Mouse (Mus musculus): Measurements from ENCODE around the gene P2ry13.

P2ry13 gene

DNA sequence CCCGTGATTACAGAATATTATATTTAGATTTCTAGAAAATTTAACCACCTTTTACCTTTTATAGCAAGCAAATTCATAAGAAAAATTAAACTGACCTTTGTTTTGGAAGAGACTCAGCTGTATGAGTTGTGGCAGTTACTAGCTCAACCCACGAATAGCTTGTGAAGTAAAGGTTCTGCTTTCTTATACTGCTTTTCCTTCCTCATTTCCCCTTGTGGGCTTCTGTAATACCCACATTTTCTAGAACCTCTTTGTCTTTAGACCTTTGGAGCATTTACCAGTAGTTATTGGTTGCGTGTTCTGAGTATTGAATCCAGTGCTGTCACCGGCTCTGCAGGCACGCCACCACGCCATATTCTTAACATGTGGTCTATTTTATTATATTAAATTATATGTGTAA, at the start of gene P2ry13:
Gene P2ry13, minus strand, starts transcription at position 156 of the 400 bp plus-strand sequence.
- DNase-seq, result no peak

DNA sequence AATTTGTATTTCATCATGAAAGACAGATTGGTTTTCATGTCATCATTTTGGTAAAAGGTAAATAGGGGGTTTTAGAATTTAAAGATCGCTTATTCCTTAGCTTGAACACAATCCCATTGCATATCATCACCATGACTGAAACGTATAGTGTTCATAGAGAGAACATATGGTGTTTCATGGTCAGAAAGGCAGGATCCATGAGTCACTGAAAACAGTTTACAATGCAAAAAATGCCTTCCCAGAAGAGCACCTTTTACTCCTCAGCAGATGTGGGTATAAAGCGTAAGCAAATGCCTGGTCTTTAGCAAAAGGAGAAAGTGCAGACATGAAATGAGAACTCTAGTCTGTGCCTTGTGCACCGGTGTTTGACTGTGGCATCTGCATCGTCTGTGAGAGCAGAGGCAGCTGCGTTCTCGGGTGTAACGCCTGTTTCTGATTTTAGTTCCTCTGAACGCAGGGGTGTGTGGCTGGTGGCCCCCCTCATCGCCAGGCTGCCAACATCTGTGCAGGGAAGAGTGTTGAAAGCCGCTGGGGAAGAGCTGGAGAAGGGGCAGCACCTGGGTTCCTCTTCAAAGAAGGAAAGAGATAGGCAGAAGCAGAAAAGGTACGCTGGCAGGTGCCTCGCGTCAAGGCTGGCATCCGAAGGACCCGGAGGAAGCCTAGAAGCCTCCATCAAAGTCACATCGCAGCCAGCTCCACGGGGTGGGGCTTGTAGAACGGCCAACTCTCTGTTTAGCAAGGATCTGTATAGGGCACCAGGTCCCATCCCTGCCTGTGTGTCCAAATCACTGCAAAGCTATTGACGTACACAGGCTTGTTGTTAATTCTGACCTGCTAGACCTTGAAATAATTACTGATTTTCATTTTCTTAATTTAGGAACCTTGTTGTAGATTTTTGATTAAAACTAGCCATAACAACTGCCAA, 47.3 kb upstream of the P2ry13 start:
- DNase-seq, result no peak

DNA sequence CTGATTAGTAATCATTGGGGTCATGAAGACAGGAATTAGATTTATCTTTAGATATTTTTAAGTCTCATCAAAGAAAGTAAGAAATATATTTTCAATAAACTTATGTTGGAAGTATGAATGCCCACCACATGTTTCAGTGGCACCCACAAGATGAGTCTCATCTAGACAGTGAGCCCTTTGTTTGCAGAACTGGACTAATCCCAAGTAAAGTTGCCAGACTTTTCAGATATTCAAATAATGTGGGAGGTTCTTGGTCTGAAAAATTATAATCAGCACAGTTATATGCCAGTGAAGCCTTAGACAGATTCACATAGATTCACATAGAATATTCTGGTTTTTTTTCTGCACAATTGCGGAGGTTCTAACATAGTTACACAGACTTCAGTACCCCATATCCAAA, 39.8 kb upstream of the P2ry13 start:
- no peak for DNase-seq

DNA sequence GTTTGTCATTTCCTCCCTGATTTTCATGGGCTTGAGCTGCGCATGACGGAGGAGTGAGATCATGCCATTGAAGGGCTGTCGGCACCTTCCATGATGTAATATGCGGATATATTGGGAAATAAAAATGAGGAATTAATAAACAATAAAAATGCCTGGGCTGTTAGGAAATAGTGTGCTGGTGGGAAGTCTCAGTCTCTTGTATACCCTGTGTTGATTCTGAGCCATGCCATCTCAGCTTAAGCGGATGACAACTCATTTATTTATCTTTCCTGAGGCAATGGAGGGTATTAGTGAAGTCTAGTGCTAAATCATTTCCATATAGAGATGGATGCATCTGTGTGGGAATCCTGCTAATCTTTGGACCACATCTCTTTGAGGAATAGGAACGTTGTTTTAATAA, 37.3 kb upstream of the P2ry13 start:
- DNase-seq, result no peak

DNA sequence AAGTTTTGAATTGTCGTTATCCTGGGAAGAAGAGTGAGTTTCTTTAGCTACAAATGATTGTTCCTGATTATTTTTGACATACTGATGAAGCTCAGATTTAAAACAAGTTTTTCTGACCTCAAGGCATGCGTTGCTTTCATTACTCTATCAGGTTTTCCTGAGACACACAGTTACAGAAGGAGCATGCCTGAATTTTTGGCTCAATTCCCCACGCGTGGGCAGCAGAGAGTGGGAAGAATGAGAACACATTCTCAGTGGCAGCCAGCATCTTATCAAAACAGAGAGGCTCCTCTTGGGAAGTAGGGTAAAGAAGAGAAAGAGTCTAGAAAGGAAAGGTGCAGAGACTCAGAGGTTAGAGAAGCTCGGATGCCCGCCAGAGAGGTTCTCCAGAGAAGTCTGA, 32.7 kb upstream of the P2ry13 start:
- peak; percentile 29 for DNase-seq

DNA sequence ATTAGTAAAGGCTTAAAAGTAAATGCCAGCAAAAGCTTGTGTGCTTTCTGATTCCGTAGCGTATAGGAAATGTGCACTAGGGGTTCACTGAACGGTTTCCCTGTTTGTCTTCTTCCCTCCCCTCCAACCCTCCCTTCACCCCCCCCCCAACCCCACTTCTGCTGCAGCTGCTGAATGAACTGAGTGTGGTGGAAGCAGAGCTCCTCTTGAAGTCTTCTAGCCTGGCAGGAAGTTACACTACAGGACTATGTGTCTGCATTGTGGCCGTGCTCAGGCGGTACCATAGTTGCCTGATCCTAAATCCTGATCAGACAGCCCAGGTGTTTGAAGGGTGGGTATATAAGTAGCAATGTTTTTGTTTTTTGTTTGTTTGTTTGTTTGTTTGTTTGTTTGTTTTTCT, 24.2 kb upstream of the P2ry13 start:
- no peak for DNase-seq

DNA sequence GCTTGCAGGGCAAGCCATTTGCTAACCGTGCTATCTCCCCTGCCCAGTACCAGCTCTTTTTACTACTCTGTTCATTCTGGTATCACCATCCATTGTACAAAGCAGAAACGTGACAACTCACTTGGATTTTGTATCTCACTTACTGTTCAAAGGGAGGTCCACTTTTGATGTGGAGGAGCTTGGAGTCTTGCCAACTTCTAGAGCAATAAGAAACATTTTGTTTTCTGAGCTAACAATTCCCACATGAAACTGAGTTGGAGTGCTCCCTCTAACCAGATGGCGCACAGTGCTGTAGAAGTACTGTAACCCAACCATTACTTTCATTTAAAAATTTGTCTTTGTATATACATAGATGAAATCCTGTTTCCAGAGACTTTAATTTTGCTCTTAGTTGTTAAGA, 20.2 kb upstream of the P2ry13 start:
- DNase-seq, result no peak

DNA sequence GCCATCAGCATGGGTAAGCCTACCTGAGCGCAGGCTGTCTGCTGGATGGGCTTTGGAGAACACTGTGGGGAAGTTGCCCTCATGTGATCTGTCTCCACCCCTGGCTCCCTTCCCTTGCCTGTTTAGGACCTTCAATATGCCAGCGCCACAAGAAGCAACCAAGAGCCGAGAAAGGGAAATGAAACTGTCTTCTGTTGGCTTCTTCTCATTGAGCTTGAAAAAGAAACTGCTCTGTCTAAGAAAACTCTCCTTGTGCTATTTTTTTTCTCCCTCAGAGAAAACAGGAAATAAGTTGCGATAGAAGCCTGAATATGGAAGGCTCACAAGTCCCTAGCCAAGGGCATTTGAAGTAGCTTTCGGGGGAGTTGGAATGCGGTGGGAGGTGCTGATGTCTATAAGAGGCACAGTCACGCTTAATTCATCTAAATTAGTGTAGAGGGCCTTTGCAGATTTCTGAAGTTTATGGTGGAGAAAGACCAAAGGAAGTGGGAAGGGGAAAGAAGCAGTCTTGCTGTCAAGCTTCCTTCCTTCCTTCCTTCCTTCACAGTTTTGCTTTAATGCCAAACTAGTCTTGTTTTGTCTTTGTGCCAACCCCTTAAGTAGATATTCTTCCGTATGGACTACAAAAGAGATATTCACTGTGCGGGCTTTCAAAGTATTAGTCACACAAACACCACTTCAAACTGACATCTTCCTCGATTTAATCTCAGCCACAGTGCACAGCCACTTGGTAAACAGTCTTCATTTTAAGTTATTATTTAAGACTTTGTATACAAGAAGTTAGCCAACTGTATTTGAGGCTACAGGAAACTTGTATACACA, 18.3 kb upstream of the P2ry13 start:
- DNase-seq, result peak; percentile 46

DNA sequence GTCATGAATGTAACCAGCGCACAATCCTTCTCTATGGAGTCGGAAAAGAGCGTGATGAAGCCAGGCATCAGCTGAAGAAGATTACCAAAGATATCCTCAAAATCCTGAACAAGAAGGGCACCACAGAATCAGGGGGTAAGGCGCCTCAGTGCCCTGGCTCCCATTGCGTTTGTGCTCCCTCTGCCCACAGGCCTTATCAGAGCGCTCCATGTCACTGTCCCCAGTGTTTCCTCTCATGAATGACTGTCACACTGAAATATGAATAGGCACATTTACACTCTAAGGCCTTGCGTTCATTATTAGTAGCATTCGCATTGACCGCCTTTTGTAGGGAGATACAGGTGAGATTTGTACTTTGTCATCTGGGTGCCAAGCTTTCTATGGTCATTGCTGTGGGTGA, 17.0 kb upstream of the P2ry13 start:
- no peak for DNase-seq

DNA sequence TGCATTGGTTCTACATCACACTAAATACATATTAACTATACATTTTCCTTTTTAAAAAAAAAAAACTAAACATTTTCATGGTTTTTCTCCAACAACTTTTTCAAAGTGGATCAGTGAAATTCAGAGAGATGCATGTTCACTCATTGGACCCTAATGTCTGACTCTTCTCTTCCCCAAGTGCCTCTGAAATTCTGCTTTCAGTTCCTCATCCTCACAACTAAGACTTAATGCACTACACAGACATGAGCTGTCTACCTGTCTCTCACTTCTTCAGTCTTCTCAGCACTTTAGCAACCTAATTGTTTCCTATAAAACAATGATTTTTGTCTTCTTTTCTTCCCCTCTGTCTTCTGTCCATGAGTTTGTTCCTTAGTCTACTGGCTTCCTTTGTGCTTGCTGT, 14.7 kb upstream of the P2ry13 start:
- no peak for DNase-seq

DNA sequence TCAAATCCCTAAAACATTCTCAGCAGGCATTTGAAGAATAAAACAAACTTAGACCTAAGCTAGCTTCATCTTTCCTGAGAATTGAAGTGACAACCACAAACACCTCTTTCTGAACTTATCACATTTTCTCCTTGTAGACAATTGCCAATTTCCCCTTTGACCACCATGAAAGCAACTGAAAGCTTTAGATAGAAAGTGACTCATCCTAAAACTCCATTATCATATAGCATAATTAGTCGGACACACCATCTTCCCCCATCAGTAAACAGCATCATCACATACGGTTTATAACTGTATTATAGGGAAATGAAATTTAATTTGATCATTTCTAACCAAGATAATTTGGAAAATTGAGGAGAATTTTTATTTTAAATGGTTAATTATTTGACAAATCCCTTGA, 11.6 kb upstream of the P2ry13 start:
- DNase-seq, result no peak

DNA sequence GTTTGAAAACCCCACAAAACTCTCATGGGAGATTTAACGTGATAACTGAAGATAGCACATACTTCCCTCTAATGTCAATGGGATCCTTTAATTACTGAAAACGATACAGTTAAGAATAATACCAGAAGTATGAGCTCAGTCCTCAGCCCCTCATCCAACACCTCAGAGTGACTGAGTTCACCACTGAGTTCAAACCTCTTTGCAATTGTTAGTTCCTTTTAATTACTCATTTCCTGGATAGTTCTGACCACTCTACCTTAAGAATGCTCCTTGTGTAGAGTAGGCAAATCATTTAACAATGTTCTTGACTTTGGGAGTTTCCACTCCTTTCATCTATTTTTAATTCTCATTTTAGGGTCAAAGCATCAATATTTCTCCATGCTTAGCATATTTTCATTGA, 8.6 kb upstream of the P2ry13 start:
- no peak for DNase-seq

DNA sequence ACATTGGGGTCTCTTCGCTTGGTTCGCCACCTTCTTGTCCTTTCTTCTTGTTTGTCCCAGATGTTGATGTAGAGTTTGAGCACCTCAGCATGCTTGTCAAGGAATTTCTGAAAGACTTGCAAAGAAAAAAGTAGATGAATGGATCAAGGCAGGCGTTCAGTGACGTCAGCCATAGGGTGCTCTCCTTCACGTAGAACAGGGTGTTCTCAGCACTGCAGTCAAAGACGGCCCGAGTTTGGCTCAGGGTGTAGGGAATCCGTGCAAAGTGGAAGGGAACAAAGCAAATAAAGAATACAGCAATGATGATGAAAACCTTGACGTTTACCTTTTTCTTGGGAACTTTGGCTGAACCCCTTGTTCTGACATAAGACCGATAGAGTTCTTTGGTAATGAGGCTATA, 6.5 kb upstream of the P2ry13 start:
- DNase-seq, result no peak

DNA sequence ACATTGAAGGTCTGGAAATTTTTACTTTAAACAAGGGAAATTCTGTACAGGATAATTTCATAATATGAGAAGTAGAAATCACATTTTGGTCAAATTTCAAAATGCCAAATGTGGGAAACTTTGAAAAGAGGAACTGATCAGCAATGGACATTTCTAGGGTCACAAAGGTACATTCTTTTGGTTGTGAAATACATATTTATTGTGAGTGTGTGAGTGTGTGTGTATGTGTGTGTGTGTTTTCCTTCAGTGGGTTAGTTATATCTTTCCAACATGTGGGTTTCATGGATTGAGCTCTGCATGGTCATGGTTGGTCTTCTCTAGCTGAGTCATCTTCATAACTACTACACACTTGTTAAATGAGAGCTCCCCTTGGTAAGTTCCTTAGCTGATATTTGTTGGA, 1.7 kb upstream of the P2ry13 start:
- no peak for DNase-seq

DNA sequence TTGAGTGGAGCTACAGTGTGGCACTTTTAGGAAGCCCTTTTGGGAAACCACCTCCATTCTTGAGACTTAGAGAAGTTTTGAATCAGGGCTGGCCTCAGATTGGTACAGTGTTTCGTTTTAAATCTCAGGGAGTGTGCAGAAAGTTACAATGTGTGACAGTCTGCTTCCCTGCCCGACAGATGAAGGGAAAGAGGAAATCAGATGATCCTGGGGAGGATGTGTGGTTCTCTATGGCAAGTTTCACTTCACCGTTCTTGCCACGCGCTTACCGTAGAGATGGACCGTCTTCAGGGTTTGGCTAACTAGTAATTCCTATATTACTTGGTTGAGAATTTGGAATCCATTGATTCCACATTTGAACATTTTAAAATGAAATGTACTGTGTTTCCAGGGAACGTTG, 1.1 kb upstream of the P2ry13 start:
- no peak for DNase-seq

DNA sequence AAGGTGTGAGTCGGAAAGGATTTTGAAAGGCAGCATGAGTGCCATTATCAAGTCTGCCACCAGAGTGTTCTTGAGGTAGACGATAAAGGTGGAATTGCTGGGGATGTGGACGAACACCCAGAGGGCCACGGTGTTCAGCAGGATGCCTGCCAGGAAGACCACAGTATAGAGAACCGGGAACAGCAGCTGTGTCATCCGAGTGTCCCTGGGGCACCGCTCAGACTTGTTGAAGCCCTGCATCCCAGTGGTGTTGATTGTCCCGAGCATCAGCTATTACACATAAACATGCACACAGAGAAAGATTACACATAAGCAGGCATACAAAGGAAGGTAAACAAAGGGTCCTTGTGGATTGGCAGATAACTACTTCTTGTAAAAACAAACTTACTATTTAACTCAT, 593 bp downstream of the P2ry13 start:
- DNase-seq, result no peak

DNA sequence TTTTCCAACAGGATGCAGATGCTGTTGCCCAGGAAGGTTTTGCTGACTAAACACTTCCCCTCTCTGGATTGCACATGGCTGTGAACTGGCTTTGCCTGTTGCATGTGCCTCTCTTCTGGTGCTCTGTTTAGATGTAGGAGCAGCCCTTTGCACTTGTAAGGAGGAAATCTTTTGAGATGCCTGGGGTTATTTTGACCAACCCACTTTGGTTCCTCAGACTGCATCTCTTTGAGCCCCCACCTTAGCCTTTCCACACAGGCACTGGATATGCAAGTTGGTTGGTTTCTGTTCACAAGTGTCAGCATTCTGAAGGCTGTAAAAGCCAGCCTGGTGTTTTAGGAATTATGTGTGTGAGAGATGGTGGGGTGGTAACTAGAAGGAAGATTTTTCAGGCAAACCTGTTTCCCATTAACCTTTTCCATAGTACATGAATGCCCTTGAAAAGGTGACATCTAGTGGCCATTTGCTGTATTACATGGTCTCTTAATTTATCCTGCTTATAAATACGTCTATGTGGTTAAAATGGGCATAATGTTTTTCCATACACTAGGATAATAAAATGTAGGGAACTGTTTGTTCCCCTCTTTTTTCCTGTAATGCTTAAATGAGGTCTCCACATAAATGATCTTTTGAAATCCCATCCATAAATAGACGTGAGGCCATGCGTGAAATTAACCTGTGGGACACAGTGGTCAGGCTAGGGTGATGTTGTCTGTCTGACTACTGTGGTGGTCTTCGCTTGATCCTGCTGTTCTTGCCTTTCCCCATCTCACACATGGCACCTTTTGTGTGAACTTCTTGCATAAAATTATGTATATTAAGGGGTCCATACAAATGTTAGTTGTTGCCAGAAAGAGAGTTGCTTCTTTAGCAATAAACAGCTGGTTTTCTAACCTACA, 1.8 kb downstream of the P2ry13 start:
- DNase-seq, result no peak

DNA sequence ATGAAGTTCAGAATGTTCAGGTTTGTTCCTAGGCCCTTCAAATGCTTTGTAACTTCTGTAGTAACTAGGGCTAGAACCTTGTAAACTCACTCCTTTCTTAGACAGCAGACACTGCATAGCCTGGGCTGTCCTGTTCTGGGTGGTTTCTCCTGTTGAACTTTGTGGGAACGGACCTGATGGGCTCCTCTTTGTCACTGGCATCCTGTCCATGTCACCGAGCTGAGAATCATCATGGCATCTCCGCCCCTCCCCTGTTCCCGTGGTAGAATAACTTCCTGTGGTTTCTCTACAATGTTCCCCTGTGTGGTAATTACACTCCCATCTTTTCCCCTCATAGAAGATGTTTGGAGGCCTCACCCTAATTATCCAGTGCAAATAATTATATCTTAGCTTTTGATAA, 4.7 kb downstream of the P2ry13 start:
- DNase-seq, result no peak

DNA sequence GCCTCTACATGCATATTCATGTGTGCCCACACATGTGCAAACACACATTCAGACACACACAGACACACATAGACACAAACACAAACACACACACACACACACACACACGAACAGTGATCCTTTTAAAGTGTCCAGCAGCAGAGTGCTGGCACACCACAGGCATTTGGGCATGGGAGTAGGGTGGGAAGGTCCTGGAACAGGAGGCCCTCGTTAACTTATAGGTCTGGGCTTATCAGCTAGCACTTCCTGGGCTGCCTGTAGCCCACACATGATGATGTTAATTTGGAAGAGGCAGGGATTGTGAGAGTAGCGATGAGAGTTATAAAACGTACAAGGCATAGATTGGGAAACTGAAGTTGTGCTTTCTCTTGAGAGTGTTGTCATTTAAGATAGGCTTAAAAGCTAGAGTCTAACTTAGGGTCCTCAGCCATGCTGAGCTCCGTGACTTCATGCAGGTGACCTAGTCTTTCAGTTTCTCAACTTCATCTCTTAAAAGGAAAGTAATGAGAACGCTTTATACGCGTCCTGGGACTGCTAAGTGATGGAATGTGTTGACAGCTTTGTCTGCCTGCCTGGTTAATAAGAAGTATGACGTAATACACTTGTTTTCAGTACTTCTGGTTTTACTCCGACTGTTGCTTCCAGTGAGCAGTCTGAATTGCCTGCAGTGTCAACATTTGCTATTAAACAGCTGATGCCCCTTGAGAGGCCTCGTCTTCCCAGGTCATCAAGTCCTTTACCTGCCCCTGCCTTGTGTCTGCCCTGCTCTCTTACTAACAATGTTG, 5.8 kb downstream of the P2ry13 start:
- DNase-seq, result no peak

DNA sequence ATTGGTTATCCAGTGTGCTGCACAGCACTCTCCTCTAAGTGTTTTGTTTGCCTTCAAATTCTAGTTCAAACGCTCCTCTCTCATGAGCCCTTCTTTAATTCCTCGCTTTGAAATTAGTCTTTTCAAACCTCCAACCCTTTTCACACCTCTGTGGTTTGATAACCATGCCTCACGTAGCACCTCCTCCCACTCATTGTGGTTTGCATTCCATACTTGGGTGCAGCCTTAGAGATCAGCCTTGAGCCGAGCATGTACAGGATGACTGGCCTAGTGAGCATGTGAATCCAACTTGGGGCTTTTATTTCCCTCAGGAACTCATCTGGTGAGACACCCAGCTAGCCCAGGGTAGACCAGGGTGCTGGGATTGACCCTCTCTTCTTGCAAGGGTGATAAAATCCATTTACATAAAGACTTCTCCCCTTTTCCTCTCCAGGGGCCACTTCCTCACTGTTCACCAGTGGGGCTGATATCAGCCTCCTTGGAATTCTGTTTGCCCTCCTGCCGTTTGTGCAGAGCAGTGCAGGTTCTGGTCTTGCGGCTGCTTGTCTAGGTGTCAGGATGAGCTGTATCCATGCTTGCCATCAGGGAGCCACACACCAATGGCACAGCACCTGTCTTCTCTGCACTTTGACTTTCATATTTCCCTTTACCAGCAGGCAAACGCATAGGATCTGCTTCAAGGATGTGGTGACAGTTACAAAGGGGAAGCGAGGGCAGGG, 6.7 kb downstream of the P2ry13 start:
- no peak for DNase-seq

DNA sequence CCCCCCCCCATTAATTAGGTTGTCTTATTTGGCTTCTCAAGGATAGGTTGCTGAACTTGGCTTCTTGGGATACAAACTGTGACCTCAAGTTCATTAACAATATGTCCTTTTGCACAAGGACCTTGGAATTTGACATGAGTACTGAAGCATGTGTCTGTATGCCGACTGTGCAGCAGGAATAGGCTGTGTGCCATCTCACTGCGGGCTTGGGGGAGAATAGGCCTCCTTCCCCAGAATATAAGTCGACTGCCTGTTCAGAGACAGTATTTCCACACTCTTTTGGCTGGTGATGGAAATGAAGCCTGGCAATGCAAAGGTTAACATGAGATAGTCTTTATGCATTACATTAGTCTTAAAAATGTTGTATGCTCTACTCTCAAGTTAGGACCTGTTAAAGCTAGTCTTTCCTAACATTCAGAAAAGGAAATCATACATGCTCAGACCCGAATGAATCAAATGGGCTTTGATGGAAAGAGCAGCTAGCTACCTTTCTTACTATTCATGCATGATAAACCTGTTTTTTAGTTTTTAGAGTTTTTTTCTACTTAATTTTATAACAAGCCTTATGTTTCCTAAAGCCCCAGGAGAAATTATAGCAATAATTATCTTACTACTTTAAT, 13.2 kb downstream of the P2ry13 start:
- DNase-seq, result no peak

Data from kidney, postnatal 10 days (tissue).